Mouse (Mus musculus) MEL (cell line): ENCODE measurements around the gene Clic1. TPM values are rescaled to one million over a fixed set of nuclear protein-coding genes. Genes with fewer than 3 reads are reported as not detected.

Experiments
- DNase-seq: peaks from one replicate; pipeline ENCODE4 v3.0.0; 2011; ENCODE audit warnings: low read depth, low spot score
- H3K27ac ChIP-seq: 2 replicates; pipeline ENCODE4 v1.5.1; 2012; ENCODE audit warnings: low read depth, mild to moderate bottlenecking, control low read depth, low read length, moderate library complexity; ENCODE audit not compliant: control insufficient read depth
- H3K27me3 ChIP-seq, 2 experiments: fragments of 150-350 bp in 1 of 2; sonication (generic) in 1 of 2; 2 replicates each; pipeline ENCODE4 v1.6.1; 2012; ENCODE audit warnings: low read length in 2 of 2, mild to moderate bottlenecking in 2 of 2, improper control_type of control experiment in 1 of 2, moderate library complexity in 1 of 2; ENCODE audit not compliant: insufficient read depth in 2 of 2, control insufficient read depth in 1 of 2
- H3K36me3 ChIP-seq, 2 experiments: 2 replicates each; pipeline ENCODE4 v1.6.1; 2012 to 2014; ENCODE audit warnings: low read length in 2 of 2, improper control_type of control experiment in 1 of 2, inconsistent platforms in 1 of 2, mild to moderate bottlenecking in 1 of 2; ENCODE audit not compliant: insufficient read depth in 2 of 2, control insufficient read depth in 1 of 2
- H3K4me1 ChIP-seq, 2 experiments: fragments of 150-350 bp in 1 of 2; sonication (generic) in 1 of 2; 2 replicates each; pipeline ENCODE4 v1.6.1; 2012; ENCODE audit warnings: low read length in 2 of 2, improper control_type of control experiment in 1 of 2, mild to moderate bottlenecking in 1 of 2; ENCODE audit not compliant: insufficient read depth in 2 of 2, control insufficient read depth in 1 of 2
- H3K4me3 ChIP-seq, 2 experiments: fragments of 150-350 bp in 1 of 2; sonication (generic) in 1 of 2; 2 replicates each; pipeline ENCODE4 v1.5.1; 2012; ENCODE audit warnings: low read depth in 2 of 2, low read length in 2 of 2, mild to moderate bottlenecking in 2 of 2, moderate library complexity in 2 of 2, control low read depth in 1 of 2, improper control_type of control experiment in 1 of 2; ENCODE audit not compliant: control insufficient read depth in 1 of 2, insufficient read depth in 1 of 2
- H3K79me2 ChIP-seq: 2 replicates; pipeline ENCODE4 v1.6.1; 2012; ENCODE audit warnings: mild to moderate bottlenecking, low read length, moderate library complexity; ENCODE audit not compliant: control insufficient read depth, poor library complexity, insufficient read depth
- H3K9ac ChIP-seq: 2 replicates; pipeline ENCODE4 v1.6.1; 2012; ENCODE audit warnings: low read depth, mild to moderate bottlenecking, control low read depth, low read length, moderate library complexity; ENCODE audit not compliant: control insufficient read depth, poor library complexity, severe bottlenecking
- H3K9me3 ChIP-seq: fragments of 150-350 bp; sonication (generic); replicated peaks from 2 replicates; pipeline ENCODE4 v1.6.1; 2012; ENCODE audit warnings: mild to moderate bottlenecking, low read length, improper control_type of control experiment, moderate library complexity; ENCODE audit not compliant: insufficient read depth
- BHLHE40 ChIP-seq: IDR thresholded peaks from 2 replicates; pipeline ENCODE4 v1.6.1; 2012; ENCODE audit warnings: low read depth, mild to moderate bottlenecking, inconsistent platforms, low read length, improper control_type of control experiment, borderline replicate concordance
- CHD1 ChIP-seq: IDR thresholded peaks from 2 replicates; pipeline ENCODE4 v1.6.1; 2012; ENCODE audit warnings: low read depth, mild to moderate bottlenecking, inconsistent platforms, low read length, improper control_type of control experiment
- E2F4 ChIP-seq: IDR thresholded peaks from 2 replicates; pipeline ENCODE4 v1.6.1; 2011; ENCODE audit warnings: low read depth, low read length, improper control_type of control experiment, borderline replicate concordance
- ELF1 ChIP-seq: IDR thresholded peaks from 2 replicates; pipeline ENCODE4 v1.6.1; 2014; ENCODE audit warnings: low read depth, mild to moderate bottlenecking, inconsistent platforms, low read length, improper control_type of control experiment, moderate library complexity
- EP300 ChIP-seq, 2 experiments: IDR thresholded peaks; 2 replicates each; pipeline ENCODE4 v1.6.1; 2011; ENCODE audit warnings: improper control_type of control experiment in 2 of 2, low read length in 2 of 2, low read depth in 1 of 2, mild to moderate bottlenecking in 1 of 2
- ETS1 ChIP-seq: IDR thresholded peaks from 2 replicates; pipeline ENCODE4 v1.6.1; 2012; ENCODE audit warnings: low read depth, mild to moderate bottlenecking, inconsistent platforms, low read length, improper control_type of control experiment, moderate library complexity
- GABPA ChIP-seq: IDR thresholded peaks from 2 replicates; pipeline ENCODE4 v1.6.1; 2012; ENCODE audit warnings: low read depth, mild to moderate bottlenecking, inconsistent platforms, low read length, improper control_type of control experiment, moderate library complexity
- GATA1 ChIP-seq: IDR thresholded peaks from 2 replicates; pipeline ENCODE4 v1.6.1; 2011; ENCODE audit warnings: low read depth, low read length, improper control_type of control experiment
- HCFC1 ChIP-seq: IDR thresholded peaks from 2 replicates; pipeline ENCODE4 v1.6.1; 2012; ENCODE audit warnings: low read depth, mild to moderate bottlenecking, inconsistent platforms, low read length, improper control_type of control experiment, moderate library complexity
- JUND ChIP-seq: IDR thresholded peaks from 2 replicates; pipeline ENCODE4 v1.6.1; 2011; ENCODE audit warnings: low read depth, mild to moderate bottlenecking, improper control_type of control experiment, low read length
- KAT2A ChIP-seq: conservative IDR thresholded peaks from 2 replicates; pipeline ENCODE4 v1.6.1; 2012; ENCODE audit warnings: low read depth, low read length, improper control_type of control experiment, inconsistent platforms
- MAX ChIP-seq: IDR thresholded peaks from 2 replicates; pipeline ENCODE4 v1.6.1; 2011; ENCODE audit warnings: low read length, improper control_type of control experiment
- MAZ ChIP-seq: IDR thresholded peaks from 2 replicates; pipeline ENCODE4 v1.6.1; 2012; ENCODE audit warnings: low read depth, mild to moderate bottlenecking, inconsistent platforms, low read length, improper control_type of control experiment
- MXI1 ChIP-seq: IDR thresholded peaks from 2 replicates; pipeline ENCODE4 v1.6.1; 2011; ENCODE audit warnings: mild to moderate bottlenecking, low read depth, low read length, improper control_type of control experiment
- MYC ChIP-seq: IDR thresholded peaks from 2 replicates; pipeline ENCODE4 v1.6.1; 2011; ENCODE audit warnings: low read depth, mild to moderate bottlenecking, low read length, improper control_type of control experiment, moderate library complexity
- NELFE ChIP-seq: IDR thresholded peaks from 2 replicates; pipeline ENCODE4 v1.6.1; 2011; ENCODE audit warnings: low read depth, low read length, improper control_type of control experiment
- POLR2A ChIP-seq, 2 experiments: IDR thresholded peaks; 2 replicates each; pipeline ENCODE4 v1.6.1; 2011 to 2012; ENCODE audit warnings: low read length in 2 of 2, mild to moderate bottlenecking in 2 of 2, control low read depth in 1 of 2, improper control_type of control experiment in 1 of 2, low read depth in 1 of 2, moderate library complexity in 1 of 2; ENCODE audit not compliant: control insufficient read depth in 1 of 2, insufficient read depth in 1 of 2, poor library complexity in 1 of 2
- SIN3A ChIP-seq: IDR thresholded peaks from 2 replicates; pipeline ENCODE4 v1.6.1; 2012; ENCODE audit warnings: low read length, improper control_type of control experiment, inconsistent platforms
- TAL1 ChIP-seq: IDR thresholded peaks from 2 replicates; pipeline ENCODE4 v1.6.1; 2012; ENCODE audit warnings: mild to moderate bottlenecking, inconsistent platforms, low read length, moderate library complexity, mixed read lengths
- TBP ChIP-seq: IDR thresholded peaks from 2 replicates; pipeline ENCODE4 v1.8.0; 2011; ENCODE audit warnings: low read depth, low read length, improper control_type of control experiment
- UBTF ChIP-seq: IDR thresholded peaks from 2 replicates; pipeline ENCODE4 v1.6.1; 2012; ENCODE audit warnings: low read depth, mild to moderate bottlenecking, inconsistent platforms, low read length, improper control_type of control experiment, moderate library complexity, borderline replicate concordance; ENCODE audit not compliant: insufficient read depth
- ZC3H11A ChIP-seq: IDR thresholded peaks from 2 replicates; pipeline ENCODE4 v1.6.1; 2012; ENCODE audit warnings: low read depth, mild to moderate bottlenecking, inconsistent platforms, low read length, improper control_type of control experiment
- ZMIZ1 ChIP-seq: IDR thresholded peaks from 2 replicates; pipeline ENCODE4 v1.6.1; 2012; ENCODE audit warnings: low read depth, mild to moderate bottlenecking, inconsistent platforms, low read length, improper control_type of control experiment, moderate library complexity
- ZNF384 ChIP-seq: IDR thresholded peaks from 2 replicates; pipeline ENCODE4 v1.6.1; 2012; ENCODE audit warnings: low read depth, mild to moderate bottlenecking, inconsistent platforms, low read length, improper control_type of control experiment
- polyA plus RNA-seq, 2 experiments: library from polyadenylated mRNA; stranded (reverse) in 1 of 2; unstranded in 1 of 2; fragments of >175 nt in 1 of 2; fragments of >200 nt in 1 of 2; gene quantifications; 2 replicates each; pipeline versions ENCODE4 v1.2.1 to v1.2.4; 2012; ENCODE audit warnings: low replicate concordance in 2 of 2, low read depth in 1 of 2; ENCODE audit not compliant: insufficient read length in 2 of 2, insufficient read depth in 1 of 2, missing spikeins in 1 of 2
- total RNA-seq: library from RNA; depleted of rRNA; stranded (reverse); fragments of 300-350 nt; gene quantifications from 2 replicates; pipeline ENCODE4 v1.2.3, GENCODE M21; 2012

The Clic1 gene
- total and polyA plus RNA-seq, 3 experiments, result 309 to 335 (median 333) TPM

DNA sequence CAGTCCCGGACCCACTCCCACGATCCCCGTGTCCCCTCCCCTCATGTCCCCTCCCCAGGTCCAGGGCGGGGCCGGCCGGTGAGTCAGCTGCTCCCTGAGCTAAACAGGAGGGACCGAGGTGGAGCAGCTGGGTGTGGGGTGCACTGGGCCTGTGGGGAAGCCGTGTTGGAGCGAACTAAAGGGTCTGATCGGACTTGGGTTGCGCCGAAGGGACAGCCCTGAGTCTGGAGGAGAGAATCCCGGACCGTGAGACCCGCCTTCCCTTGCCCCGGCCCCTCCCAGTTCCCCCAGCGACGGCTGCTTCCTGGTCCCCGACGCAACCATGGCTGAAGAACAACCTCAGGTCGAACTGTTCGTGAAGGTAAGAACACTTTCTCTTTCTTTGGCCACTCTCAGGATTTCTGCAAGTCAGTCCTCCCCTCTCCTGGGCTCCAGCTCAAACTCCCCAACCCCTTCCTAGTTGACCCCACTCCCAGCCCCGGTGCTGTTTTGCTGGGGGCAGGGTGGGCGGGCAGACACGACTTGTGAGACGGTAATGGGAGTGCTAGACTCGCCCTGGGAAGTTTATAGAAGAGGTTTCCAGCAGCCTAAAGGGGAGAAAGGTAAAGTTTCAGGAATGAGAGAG, 472 bp downstream of the Clic1 start:
- peaks cover 3 to 34% of the 10 kb centered on the region in 2 experiments; a peak in 3 of 4 replicates for H3K4me1 ChIP-seq
- peak overlapping the region; percentile 76 to 87 for H3K4me3 ChIP-seq
- peak overlapping the region; percentile 97 for H3K27ac ChIP-seq
- H3K27me3 ChIP-seq, result no peaks in the 10 kb centered on the region
- TF ChIP-seq NELFE (peak; percentile 57), POLR2A (IDR thresholded peaks at IDR 0.05; ENCODE audit: control insufficient read depth in 1 of 2, insufficient read depth in 1 of 2, low read depth in 1 of 2, low read length in 2 of 2, poor library complexity in 1 of 2) (peak; percentile 60 to 69; a peak in 2 of 4 replicates), ELF1 (peak; percentile 84), JUND (no peak), CHD1 (no peak), ZMIZ1 (0 out of 2 replicates have a peak, but pooled peaks have one; percentile 15), HCFC1 (peak; percentile 51; the same call in 1 of the 2 replicates), MAX (no peak), EP300 (IDR thresholded peaks at IDR 0.05; ENCODE audit: low read depth in 1 of 2, low read length in 2 of 2) (0 out of 4 replicates have a peak, but pooled peaks of 1 of the 2 experiments have one; percentile 3), MAZ (peak; percentile 66), SIN3A (peak; percentile 19), ETS1 (peak; percentile 17; the same call in 1 of the 2 replicates), TAL1 (no peak), UBTF (0 out of 2 replicates have a peak, but pooled peaks have one; percentile 47)
- peaks cover 4 to 28% of the 10 kb centered on the region in 2 experiments for H3K36me3 ChIP-seq
- peak overlapping the region; percentile 90 for H3K9ac ChIP-seq
- H3K9me3 ChIP-seq, result no peaks in the 10 kb centered on the region
- DNase-seq, result peak; percentile 87
- H3K79me2 ChIP-seq, result peaks cover 42% of the 10 kb centered on the region

DNA sequence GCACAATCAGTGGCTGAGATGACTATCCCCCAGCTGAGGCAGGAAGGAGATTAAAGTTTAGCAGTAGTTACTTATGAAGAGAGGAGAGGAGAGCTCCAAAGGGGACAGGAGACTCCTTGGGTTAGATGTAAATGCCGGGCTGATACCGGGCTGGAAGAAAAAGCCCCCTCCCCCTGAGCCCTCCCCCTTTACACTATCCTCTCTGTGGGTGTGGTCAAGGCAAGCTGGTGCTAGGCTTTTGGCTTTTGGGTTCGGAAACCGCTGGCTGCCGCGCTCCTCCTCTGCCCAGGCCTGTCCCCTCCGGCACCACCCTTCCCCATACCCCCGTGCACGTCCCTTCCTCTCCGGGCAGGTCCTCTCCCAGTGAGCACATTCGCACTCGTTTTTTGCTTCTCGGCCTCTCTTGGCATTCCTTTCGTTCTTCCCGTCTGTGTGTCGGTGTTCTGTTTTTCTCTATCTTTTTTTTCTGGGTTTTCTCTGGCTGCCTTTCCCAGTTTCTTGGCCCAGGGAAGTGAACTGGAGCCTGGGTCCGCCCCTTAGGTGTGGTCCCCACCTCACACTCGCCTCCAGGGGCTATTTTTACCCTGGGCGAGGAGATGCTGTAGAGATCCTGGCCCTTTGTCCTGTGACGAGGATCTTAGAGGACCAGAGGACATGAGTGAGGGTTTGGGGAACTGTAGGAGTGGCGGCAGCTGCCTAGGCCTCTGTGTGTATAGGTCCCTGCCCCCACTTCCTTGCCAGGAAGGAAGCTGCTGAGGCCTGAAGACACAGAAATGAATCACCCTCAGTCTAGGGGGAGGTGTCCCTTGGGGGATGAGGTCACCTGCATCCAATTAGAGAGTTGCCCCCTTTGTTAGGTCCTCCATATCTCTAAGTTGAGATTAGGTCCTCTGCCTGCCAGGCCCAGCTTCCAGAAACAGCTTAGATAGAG, 1.7 kb downstream of the Clic1 start:
- H3K27me3 ChIP-seq, result no peaks in the 10 kb centered on the region
- H3K79me2 ChIP-seq, result peaks cover 42% of the 10 kb centered on the region
- peak; percentile 98 for DNase-seq
- H3K27ac ChIP-seq, result peak overlapping the region; percentile 97
- H3K36me3 ChIP-seq, result peaks cover 8 to 27% of the 10 kb centered on the region in 2 experiments
- H3K9ac ChIP-seq, result peak overlapping the region; percentile 90
- peak overlapping the region; percentile 76 to 87 for H3K4me3 ChIP-seq
- no peaks in the 10 kb centered on the region for H3K9me3 ChIP-seq
- peaks cover 0 to 26% of the 10 kb centered on the region in 2 experiments; a peak in 2 of 4 replicates for H3K4me1 ChIP-seq
- TF ChIP-seq BHLHE40 (no peak; the same call in 1 of the 2 replicates), KAT2A (peak; percentile 28; the same call in 1 of the 2 replicates), ZC3H11A (0 out of 2 replicates have a peak, but pooled peaks have one; percentile 16), GABPA (0 out of 2 replicates have a peak, but pooled peaks have one; percentile 27), UBTF (no peak), E2F4 (0 out of 2 replicates have a peak, but pooled peaks have one; percentile 28), GATA1 (peak; percentile 67), NELFE (peak; percentile 87), ZNF384 (peak; percentile 74), MAZ (no peak), SIN3A (peak; percentile 87), MYC (peak; percentile 60; the same call in 1 of the 2 replicates), EP300 (IDR thresholded peaks at IDR 0.05; ENCODE audit: low read depth in 1 of 2, low read length in 2 of 2) (peak; percentile 10 to 60; a peak in 2 of 4 replicates), HCFC1 (peak; percentile 78), TBP (peak; percentile 90), MXI1 (peak; percentile 62; the same call in 1 of the 2 replicates), MAX (no peak), ETS1 (peak; percentile 98), ELF1 (peak; percentile 55), CHD1 (peak; percentile 96), POLR2A (IDR thresholded peaks at IDR 0.05; ENCODE audit: control insufficient read depth in 1 of 2, insufficient read depth in 1 of 2, low read depth in 1 of 2, low read length in 2 of 2, poor library complexity in 1 of 2) (peak; percentile 74 to 80)
